Mouse (Mus musculus): ENCODE measurements around the gene Clcnka. TPM values are rescaled to one million over a fixed set of nuclear protein-coding genes. Genes with fewer than 3 reads are reported as not detected.

The Clcnka gene
- total RNA-seq, 1 experiment from 2014 or later, result not detected

GRCm38 (mm10) chr4:141397861-141398260, 663 bp downstream of the Clcnka start:
- no peak for ATAC-seq (replicated peaks in 1 of 2; ENCODE audit: insufficient read depth in 1 of 2, low FRiP score in 2 of 2, low TSS enrichment in 1 of 2, low read depth in 1 of 2, poor library complexity in 2 of 2, severe bottlenecking in 2 of 2)

GRCm38 (mm10) chr4:141394751-141395150, 3.8 kb downstream of the Clcnka start:
- ATAC-seq (replicated peaks in 1 of 2; ENCODE audit: insufficient read depth in 1 of 2, low FRiP score in 2 of 2, low TSS enrichment in 1 of 2, low read depth in 1 of 2, poor library complexity in 2 of 2, severe bottlenecking in 2 of 2), result peak in 1 of 2 experiments; percentile 44; a peak in 1 of 4 replicates

- ATAC-seq (replicated peaks in 1 of 2; ENCODE audit: insufficient read depth in 1 of 2, low FRiP score in 2 of 2, low TSS enrichment in 1 of 2, low read depth in 1 of 2, poor library complexity in 2 of 2, severe bottlenecking in 2 of 2), result no peak
Measured at GRCm38 (mm10) chr4:141391293-141391692, 7.2 kb downstream of the Clcnka start.

- ATAC-seq (replicated peaks in 1 of 2; ENCODE audit: insufficient read depth in 1 of 2, low FRiP score in 2 of 2, low TSS enrichment in 1 of 2, low read depth in 1 of 2, poor library complexity in 2 of 2, severe bottlenecking in 2 of 2), result no peak
Measured at GRCm38 (mm10) chr4:141389366-141390150, 9.0 kb downstream of the Clcnka start.

GRCm38 (mm10) chr4:141387933-141388332, 10.6 kb downstream of the Clcnka start:
- ATAC-seq (replicated peaks in 1 of 2; ENCODE audit: insufficient read depth in 1 of 2, low FRiP score in 2 of 2, low TSS enrichment in 1 of 2, low read depth in 1 of 2, poor library complexity in 2 of 2, severe bottlenecking in 2 of 2), result no peak

- ATAC-seq (replicated peaks in 1 of 2; ENCODE audit: insufficient read depth in 1 of 2, low FRiP score in 2 of 2, low TSS enrichment in 1 of 2, low read depth in 1 of 2, poor library complexity in 2 of 2, severe bottlenecking in 2 of 2), result peak; percentile 57 to 72
Measured at GRCm38 (mm10) chr4:141387093-141387784, 11.3 kb downstream of the Clcnka start.

GRCm38 (mm10) chr4:141386150-141386549, 12.4 kb downstream of the Clcnka start:
- ATAC-seq (replicated peaks in 1 of 2; ENCODE audit: insufficient read depth in 1 of 2, low FRiP score in 2 of 2, low TSS enrichment in 1 of 2, low read depth in 1 of 2, poor library complexity in 2 of 2, severe bottlenecking in 2 of 2), result no peak

- ATAC-seq (replicated peaks in 1 of 2; ENCODE audit: insufficient read depth in 1 of 2, low FRiP score in 2 of 2, low TSS enrichment in 1 of 2, low read depth in 1 of 2, poor library complexity in 2 of 2, severe bottlenecking in 2 of 2), result peak; percentile 42 to 57; a peak in 3 of 4 replicates
Measured at GRCm38 (mm10) chr4:141385275-141385674, 13.2 kb downstream of the Clcnka start.

- ATAC-seq (replicated peaks in 1 of 2; ENCODE audit: insufficient read depth in 1 of 2, low FRiP score in 2 of 2, low TSS enrichment in 1 of 2, low read depth in 1 of 2, poor library complexity in 2 of 2, severe bottlenecking in 2 of 2), result peak; percentile 29 to 63; a peak in 3 of 4 replicates
Measured at GRCm38 (mm10) chr4:141382406-141382805, 16.1 kb downstream of the Clcnka start.

- no peak for ATAC-seq (replicated peaks in 1 of 2; ENCODE audit: insufficient read depth in 1 of 2, low FRiP score in 2 of 2, low TSS enrichment in 1 of 2, low read depth in 1 of 2, poor library complexity in 2 of 2, severe bottlenecking in 2 of 2)
Measured at GRCm38 (mm10) chr4:141379674-141380073, 18.9 kb downstream of the Clcnka start.

GRCm38 (mm10) chr4:141372426-141372825, 26.1 kb downstream of the Clcnka start:
- ATAC-seq (replicated peaks in 1 of 2; ENCODE audit: insufficient read depth in 1 of 2, low FRiP score in 2 of 2, low TSS enrichment in 1 of 2, low read depth in 1 of 2, poor library complexity in 2 of 2, severe bottlenecking in 2 of 2), result no peak

GRCm38 (mm10) chr4:141367997-141368791, 30.3 kb downstream of the Clcnka start, which contains the start of gene Fam131c:
Gene Fam131c (plus strand): TSS chr4:141368220.
- ATAC-seq (replicated peaks in 1 of 2; ENCODE audit: insufficient read depth in 1 of 2, low FRiP score in 2 of 2, low TSS enrichment in 1 of 2, low read depth in 1 of 2, poor library complexity in 2 of 2, severe bottlenecking in 2 of 2), result no peak

GRCm38 (mm10) chr4:141365876-141366275, 32.6 kb downstream of the Clcnka start:
- ATAC-seq (replicated peaks in 1 of 2; ENCODE audit: insufficient read depth in 1 of 2, low FRiP score in 2 of 2, low TSS enrichment in 1 of 2, low read depth in 1 of 2, poor library complexity in 2 of 2, severe bottlenecking in 2 of 2), result no peak

- no peak for ATAC-seq (replicated peaks in 1 of 2; ENCODE audit: insufficient read depth in 1 of 2, low FRiP score in 2 of 2, low TSS enrichment in 1 of 2, low read depth in 1 of 2, poor library complexity in 2 of 2, severe bottlenecking in 2 of 2)
Measured at GRCm38 (mm10) chr4:141365126-141365525, 33.4 kb downstream of the Clcnka start.

- peak; percentile 73 to 76 for ATAC-seq (replicated peaks in 1 of 2; ENCODE audit: insufficient read depth in 1 of 2, low FRiP score in 2 of 2, low TSS enrichment in 1 of 2, low read depth in 1 of 2, poor library complexity in 2 of 2, severe bottlenecking in 2 of 2)
Measured at GRCm38 (mm10) chr4:141362937-141363548, 35.5 kb downstream of the Clcnka start.

- no peak for ATAC-seq (replicated peaks in 1 of 2; ENCODE audit: insufficient read depth in 1 of 2, low FRiP score in 2 of 2, low TSS enrichment in 1 of 2, low read depth in 1 of 2, poor library complexity in 2 of 2, severe bottlenecking in 2 of 2)
Measured at GRCm38 (mm10) chr4:141360846-141361245, 37.7 kb downstream of the Clcnka start.

- no peak for ATAC-seq (replicated peaks in 1 of 2; ENCODE audit: insufficient read depth in 1 of 2, low FRiP score in 2 of 2, low TSS enrichment in 1 of 2, low read depth in 1 of 2, poor library complexity in 2 of 2, severe bottlenecking in 2 of 2)
Measured at GRCm38 (mm10) chr4:141359222-141359621, 39.3 kb downstream of the Clcnka start.

All from hematopoietic stem cell, adult 5-6 weeks (primary cell).